Mouse (Mus musculus): ENCODE results near the gene Draxin. TPM values are rescaled to one million over a fixed set of nuclear protein-coding genes. Genes with fewer than 3 reads are reported as not detected.

The Draxin gene
- total and polyA plus RNA-seq, 2 experiments from 2014 or later, result 0.01 TPM; not detected in 1

- Histone ChIP-seq H3K4me1 (ENCODE audit: control insufficient read depth, insufficient read depth) (no peaks in the 10 kb centered on the region), H3K9me3 (replicated peaks; ENCODE audit: control insufficient read depth, low read length) (no peaks in the 10 kb centered on the region), H3K4me3 (ENCODE audit: low read depth, low read length) (peak overlapping the region; percentile 93), H3K27ac (ENCODE audit: low read depth) (peak overlapping the region; percentile 82), H3K36me3 (replicated peaks; ENCODE audit: control insufficient read depth, insufficient read depth, low read length) (peaks cover 11% of the 10 kb centered on the region), H3K9ac (replicated peaks; ENCODE audit: low read depth, low read length) (peak overlapping the region; percentile 74), H3K27me3 (ENCODE audit: control insufficient read depth, insufficient read depth, low read length) (peaks cover 21% of the 10 kb centered on the region), H3K4me2 (ENCODE audit: low read depth, low read length) (peak overlapping the region; percentile 98)
- ATAC-seq (ENCODE audit: insufficient read depth, low read depth), result peak; percentile 95
- no peak for TF ChIP-seq EP300 (IDR thresholded peaks at IDR 0.05; ENCODE audit: low read depth)
- TF ChIP-seq CTCF (IDR thresholded peaks at IDR 0.05; ENCODE audit: low read depth), result peak; percentile 61
- WGBS, result under 1% methylated on average over 64 of the region's 65 CpGs
- DNase-seq (ENCODE audit: low spot score), result peak; percentile 96
Observed at GRCm38 (mm10) chr4:148140098-148141011, 9.9 kb upstream of the Draxin start.

- DNase-seq (ENCODE audit: low spot score) (no peak), ATAC-seq (ENCODE audit: insufficient read depth, low read depth) (peak; percentile 10)
- Histone ChIP-seq H3K9ac (replicated peaks; ENCODE audit: low read depth, low read length) (peak overlapping the region; percentile 74), H3K36me3 (replicated peaks; ENCODE audit: control insufficient read depth, insufficient read depth, low read length) (0 out of 2 replicates have a peak, but pooled peaks cover 4% of the 10 kb centered on the region), H3K4me2 (ENCODE audit: low read depth, low read length) (peak overlapping the region; percentile 98), H3K27ac (ENCODE audit: low read depth) (peak overlapping the region; percentile 82; the same call in 1 of the 2 replicates), H3K4me1 (ENCODE audit: control insufficient read depth, insufficient read depth) (no peaks in the 10 kb centered on the region), H3K9me3 (replicated peaks; ENCODE audit: control insufficient read depth, low read length) (no peaks in the 10 kb centered on the region), H3K27me3 (ENCODE audit: control insufficient read depth, insufficient read depth, low read length) (peaks cover 23% of the 10 kb centered on the region), H3K4me3 (ENCODE audit: low read depth, low read length) (peak overlapping the region; percentile 93)
- TF ChIP-seq CTCF (IDR thresholded peaks at IDR 0.05; ENCODE audit: low read depth), result no peak
- TF ChIP-seq EP300 (IDR thresholded peaks at IDR 0.05; ENCODE audit: low read depth), result no peak
- 1% methylated on average over 12 of the region's 12 CpGs for whole genome bisulfite sequencing
Observed at GRCm38 (mm10) chr4:148139767-148140097, 9.2 kb upstream of the Draxin start.

GRCm38 (mm10) chr4:148137503-148137902 lies 7.0 kb upstream of the Draxin start:
- Histone ChIP-seq H3K9ac (replicated peaks; ENCODE audit: low read depth, low read length) (no peak overlapping the region), H3K9me3 (replicated peaks; ENCODE audit: control insufficient read depth, low read length) (no peaks in the 10 kb centered on the region), H3K36me3 (replicated peaks; ENCODE audit: control insufficient read depth, insufficient read depth, low read length) (no peaks in the 10 kb centered on the region), H3K4me3 (ENCODE audit: low read depth, low read length) (no peak overlapping the region), H3K27me3 (ENCODE audit: control insufficient read depth, insufficient read depth, low read length) (peaks cover 26% of the 10 kb centered on the region), H3K4me1 (ENCODE audit: control insufficient read depth, insufficient read depth) (no peaks in the 10 kb centered on the region), H3K27ac (ENCODE audit: low read depth) (no peak overlapping the region), H3K4me2 (ENCODE audit: low read depth, low read length) (no peak overlapping the region)
- TF ChIP-seq CTCF (IDR thresholded peaks at IDR 0.05; ENCODE audit: low read depth) (no peak), EP300 (IDR thresholded peaks at IDR 0.05; ENCODE audit: low read depth) (no peak)
- no peak for ATAC-seq (ENCODE audit: insufficient read depth, low read depth)
- no peak for DNase-seq (ENCODE audit: low spot score)
- WGBS, result 61% methylated on average over 8 of the region's 8 CpGs

- Histone ChIP-seq H3K27ac (ENCODE audit: low read depth) (no peak overlapping the region), H3K9me3 (replicated peaks; ENCODE audit: control insufficient read depth, low read length) (no peaks in the 10 kb centered on the region), H3K4me1 (ENCODE audit: control insufficient read depth, insufficient read depth) (no peaks in the 10 kb centered on the region), H3K9ac (replicated peaks; ENCODE audit: low read depth, low read length) (no peak overlapping the region), H3K36me3 (replicated peaks; ENCODE audit: control insufficient read depth, insufficient read depth, low read length) (no peaks in the 10 kb centered on the region), H3K4me3 (ENCODE audit: low read depth, low read length) (no peak overlapping the region), H3K27me3 (ENCODE audit: control insufficient read depth, insufficient read depth, low read length) (peaks cover 51% of the 10 kb centered on the region), H3K4me2 (ENCODE audit: low read depth, low read length) (no peak overlapping the region)
- no peak for TF ChIP-seq EP300 (IDR thresholded peaks at IDR 0.05; ENCODE audit: low read depth)
- TF ChIP-seq CTCF (IDR thresholded peaks at IDR 0.05; ENCODE audit: low read depth), result no peak
- WGBS, result 56% methylated on average over 8 of the region's 8 CpGs
- no peak for ATAC-seq (ENCODE audit: insufficient read depth, low read depth)
- DNase-seq (ENCODE audit: low spot score), result no peak
Observed at GRCm38 (mm10) chr4:148134988-148135387, 4.5 kb upstream of the Draxin start.

DNA sequence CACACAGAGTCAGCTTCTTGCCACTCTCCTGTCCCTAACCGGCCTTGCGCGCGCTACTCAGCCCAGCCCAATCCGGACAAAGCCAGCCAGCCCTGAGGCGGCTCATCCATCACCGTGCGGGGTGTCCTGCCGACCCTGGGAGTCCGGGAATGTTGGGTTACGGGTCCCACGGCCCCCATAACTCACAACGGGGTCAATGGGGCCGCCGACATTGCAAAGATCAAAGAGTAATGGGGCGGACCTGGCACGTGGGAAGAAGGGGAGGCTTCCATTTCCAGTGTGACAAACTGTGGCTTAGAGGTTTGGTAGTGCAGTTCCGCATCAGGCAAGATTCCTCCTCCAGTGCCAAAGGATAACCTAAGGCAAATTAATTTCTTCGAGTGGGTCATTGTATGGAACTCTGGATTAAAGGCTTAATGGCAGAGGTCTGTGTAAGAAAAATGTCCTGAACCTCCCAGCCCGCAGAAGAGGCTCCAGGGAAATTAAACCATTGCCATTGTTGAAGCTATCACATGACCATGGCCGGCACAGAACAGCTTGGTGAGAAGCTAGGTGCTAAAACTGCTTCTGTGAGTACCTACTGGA lies 1.1 kb upstream of the Draxin start:
- 1% methylated on average over 21 of the region's 21 CpGs for WGBS
- H3K9ac ChIP-seq (replicated peaks; ENCODE audit: low read depth, low read length), result no peak overlapping the region
- H3K4me3 ChIP-seq (ENCODE audit: low read depth, low read length), result no peak overlapping the region
- H3K27ac ChIP-seq (ENCODE audit: low read depth), result no peak overlapping the region
- no peaks in the 10 kb centered on the region for H3K36me3 ChIP-seq (replicated peaks; ENCODE audit: control insufficient read depth, insufficient read depth, low read length)
- peaks cover 56% of the 10 kb centered on the region for H3K27me3 ChIP-seq (ENCODE audit: control insufficient read depth, insufficient read depth, low read length)
- H3K4me2 ChIP-seq (ENCODE audit: low read depth, low read length), result peak overlapping the region; percentile 26
- DNase-seq (ENCODE audit: low spot score), result no peak
- ATAC-seq (ENCODE audit: insufficient read depth, low read depth), result no peak
- TF ChIP-seq EP300 (IDR thresholded peaks at IDR 0.05; ENCODE audit: low read depth) (no peak), CTCF (IDR thresholded peaks at IDR 0.05; ENCODE audit: low read depth) (no peak)
- H3K9me3 ChIP-seq (replicated peaks; ENCODE audit: control insufficient read depth, low read length), result no peaks in the 10 kb centered on the region
- no peaks in the 10 kb centered on the region for H3K4me1 ChIP-seq (ENCODE audit: control insufficient read depth, insufficient read depth)
